Mouse (Mus musculus) G1E (cell line): ENCODE data around the gene Cox7a2l.

ENCODE experiments used
- CTCF ChIP-seq: IDR thresholded peaks from 2 replicates; pipeline ENCODE4 v1.5.1; 2012; ENCODE audit warnings: low read depth, low read length, inconsistent platforms, mixed read lengths
- GATA1 ChIP-seq: IDR thresholded peaks from 2 replicates; pipeline ENCODE4 v1.6.1; 2012; ENCODE audit warnings: borderline replicate concordance, low read length, inconsistent platforms, mixed read lengths
- GATA2 ChIP-seq: IDR thresholded peaks from 2 replicates; pipeline ENCODE4 v1.6.1; 2012; ENCODE audit warnings: low read depth, low read length, inconsistent platforms, borderline replicate concordance
- POLR2AphosphoS5 ChIP-seq: IDR thresholded peaks from 2 replicates; pipeline ENCODE4 v1.6.1; 2012; ENCODE audit warnings: low read depth, low read length, inconsistent platforms; ENCODE audit not compliant: insufficient replicate concordance
- TAL1 ChIP-seq: conservative IDR thresholded peaks from 2 replicates; pipeline ENCODE4 v1.6.1; 2012; ENCODE audit warnings: low read depth, low read length, inconsistent platforms, mixed read lengths

DNA sequence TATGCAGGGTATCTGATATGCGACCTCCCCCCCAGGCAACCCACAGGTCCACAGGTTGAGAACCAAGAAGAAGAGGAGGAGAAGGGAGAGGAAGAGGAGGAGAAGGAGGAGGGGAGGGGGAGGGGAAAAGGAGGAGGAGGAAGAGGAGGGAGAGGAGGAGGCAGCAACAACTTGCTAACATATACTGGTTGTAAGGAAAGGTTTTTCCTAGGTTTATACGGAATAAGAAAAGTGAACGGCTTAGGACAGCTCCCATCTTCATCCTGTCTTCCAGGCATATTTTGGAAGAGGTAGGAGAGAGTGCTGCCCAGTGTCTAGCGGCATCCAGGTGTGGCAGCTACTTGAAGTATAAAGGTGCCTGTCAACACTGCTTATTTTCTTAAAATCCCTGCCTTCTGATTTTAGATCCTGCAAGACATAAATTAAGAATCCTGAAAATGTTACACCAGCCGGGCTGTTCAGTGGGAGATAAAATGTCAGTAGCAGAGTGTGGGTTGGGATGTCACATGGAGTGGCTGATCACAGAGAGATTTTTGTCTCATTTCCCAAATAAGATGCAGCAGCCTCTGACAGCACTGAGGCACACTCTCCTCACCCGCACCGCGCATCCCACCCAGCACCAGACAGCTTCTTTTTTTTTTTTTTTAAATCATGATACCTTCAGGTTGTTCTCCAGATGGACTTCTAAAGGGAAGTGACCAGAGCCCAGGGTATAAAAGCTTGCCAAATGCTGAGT is at the start of gene Cox7a2l:
- TF ChIP-seq TAL1 (no peak), CTCF (no peak), GATA2 (no peak), GATA1 (no peak), POLR2AphosphoS5 (no peak)
